Mouse (Mus musculus) megakaryocyte, embryonic 14.5 days (primary cell): ENCODE results near the gene Nfib.

Source experiments
- FLI1 ChIP-seq: IDR thresholded peaks from 2 replicates; pipeline ENCODE4 v1.6.1; 2012; ENCODE audit warnings: low read length, inconsistent platforms, mixed read lengths
- GATA1 ChIP-seq: IDR thresholded peaks from 3 replicates; pipeline ENCODE4 v1.6.1; 2012; ENCODE audit warnings: mixed read lengths, low read length, inconsistent platforms, borderline replicate concordance

GRCm38 (mm10) chr4:82541894-82542510, 163.5 kb downstream of the Nfib start:
- TF ChIP-seq GATA1 (no peak), FLI1 (no peak)
